Mouse (Mus musculus): ENCODE data around the gene Tex261.

- no peak for TF ChIP-seq EP300 (IDR thresholded peaks at IDR 0.05; ENCODE audit: low read depth)
- TF ChIP-seq CTCF (IDR thresholded peaks at IDR 0.05; ENCODE audit: low read depth), result no peak
Measured at GRCm38 (mm10) chr6:83796686-83797085, 21.1 kb upstream of the Tex261 start.

Measured in heart, postnatal 0 days (tissue).